Mouse (Mus musculus) CH12.LX (cell line): ENCODE data around the gene Pde8a. TPM values are rescaled to one million over a fixed set of nuclear protein-coding genes. Genes with fewer than 3 reads are reported as not detected.

Source experiments
- DNase-seq: peaks from one replicate; pipeline ENCODE4 v3.0.0-alpha.2; 2013; ENCODE audit errors: extremely low read depth
- H3K27ac ChIP-seq: 2 replicates; pipeline ENCODE4 v1.5.1; 2012; ENCODE audit warnings: low read depth, mild to moderate bottlenecking, control low read depth, moderate library complexity; ENCODE audit not compliant: insufficient read depth
- H3K27me3 ChIP-seq: replicated peaks from 2 replicates; pipeline ENCODE3; 2012; ENCODE audit warnings: inconsistent platforms
- H3K36me3 ChIP-seq, 2 experiments: replicated peaks in 1 of 2; 2 replicates each; pipeline versions ENCODE3 to v1.6.1; 2012; ENCODE audit warnings: inconsistent platforms in 1 of 2, low read length in 1 of 2, mild to moderate bottlenecking in 1 of 2, mixed read lengths in 1 of 2, moderate library complexity in 1 of 2; ENCODE audit not compliant: control insufficient read depth in 1 of 2, insufficient read depth in 1 of 2
- H3K4me1 ChIP-seq, 2 experiments: 2 replicates each; pipeline ENCODE4 v1.6.1; 2012; ENCODE audit warnings: inconsistent platforms in 1 of 2, moderate library complexity in 1 of 2; ENCODE audit not compliant: insufficient read depth in 2 of 2, control insufficient read depth in 1 of 2
- H3K4me2 ChIP-seq: 2 replicates; pipeline ENCODE4 v1.6.1; 2012; ENCODE audit warnings: low read depth, mild to moderate bottlenecking, control low read depth; ENCODE audit not compliant: poor library complexity, insufficient read depth, severe bottlenecking
- H3K4me3 ChIP-seq, 3 experiments: fragments of 150-350 bp in 1 of 3; sonication (generic) in 1 of 3; replicated peaks in 1 of 3; 2 replicates each; pipeline versions ENCODE3 to v1.5.1; 2011 to 2012; ENCODE audit warnings: low read depth in 2 of 3, low read length in 2 of 3, mild to moderate bottlenecking in 2 of 3, moderate library complexity in 2 of 3, control low read depth in 1 of 3, improper control_type of control experiment in 1 of 3, inconsistent platforms in 1 of 3, mixed read lengths in 1 of 3; ENCODE audit not compliant: poor library complexity in 1 of 3
- H3K79me2 ChIP-seq: replicated peaks from 2 replicates; pipeline ENCODE4 v1.6.1; 2012; ENCODE audit warnings: mild to moderate bottlenecking, moderate library complexity; ENCODE audit not compliant: control insufficient read depth, poor library complexity, insufficient read depth, severe bottlenecking; ENCODE audit errors: extremely low read depth
- H3K9ac ChIP-seq: 2 replicates; pipeline ENCODE4 v1.6.1; 2012; ENCODE audit warnings: low read depth, mild to moderate bottlenecking, control low read depth, moderate library complexity; ENCODE audit not compliant: insufficient read depth
- H3K9me3 ChIP-seq: replicated peaks from 2 replicates; pipeline ENCODE3; 2012; ENCODE audit warnings: low read length, inconsistent platforms, mixed read lengths
- BHLHE40 ChIP-seq: IDR thresholded peaks from 2 replicates; pipeline ENCODE4 v1.6.1; 2011; ENCODE audit warnings: mild to moderate bottlenecking, low read depth, low read length, improper control_type of control experiment
- CHD2 ChIP-seq: IDR thresholded peaks from 2 replicates; pipeline ENCODE4 v1.6.1; 2011; ENCODE audit warnings: low read length, improper control_type of control experiment
- CTCF ChIP-seq, 2 experiments: IDR thresholded peaks in 1 of 2; conservative IDR thresholded peaks in 1 of 2; 2 replicates each; pipeline ENCODE4 v1.5.1; 2011 to 2012; ENCODE audit warnings: low read depth in 2 of 2, low read length in 2 of 2, improper control_type of control experiment in 1 of 2, inconsistent platforms in 1 of 2, mild to moderate bottlenecking in 1 of 2, moderate library complexity in 1 of 2
- EP300 ChIP-seq: IDR thresholded peaks from 2 replicates; pipeline ENCODE4 v1.6.1; 2011; ENCODE audit warnings: low read length, improper control_type of control experiment
- ETS1 ChIP-seq: conservative IDR thresholded peaks from 2 replicates; pipeline ENCODE4 v1.6.1; 2012; ENCODE audit warnings: low read depth, mild to moderate bottlenecking, inconsistent platforms, low read length, improper control_type of control experiment, moderate library complexity
- GABPA ChIP-seq: IDR thresholded peaks from 2 replicates; pipeline ENCODE4 v1.6.1; 2012; ENCODE audit warnings: low read depth, low read length, improper control_type of control experiment, inconsistent platforms; ENCODE audit not compliant: insufficient replicate concordance
- IRF4 ChIP-seq: IDR thresholded peaks from 2 replicates; pipeline ENCODE4 v1.6.1; 2014; ENCODE audit warnings: low read depth, mild to moderate bottlenecking, inconsistent platforms, low read length, improper control_type of control experiment
- JUND ChIP-seq: conservative IDR thresholded peaks from 2 replicates; pipeline ENCODE4 v1.6.1; 2011; ENCODE audit warnings: low read depth, low read length, improper control_type of control experiment
- KAT2A ChIP-seq: IDR thresholded peaks from 2 replicates; pipeline ENCODE4 v1.6.1; 2012; ENCODE audit warnings: low read length, improper control_type of control experiment, inconsistent platforms; ENCODE audit not compliant: insufficient replicate concordance
- MAFK ChIP-seq: IDR thresholded peaks from 2 replicates; pipeline ENCODE4 v1.6.1; 2011; ENCODE audit warnings: low read length, improper control_type of control experiment; ENCODE audit not compliant: insufficient replicate concordance
- MXI1 ChIP-seq: IDR thresholded peaks from 2 replicates; pipeline ENCODE4 v1.6.1; 2011; ENCODE audit warnings: mild to moderate bottlenecking, low read depth, low read length, improper control_type of control experiment
- PAX5 ChIP-seq: IDR thresholded peaks from 2 replicates; pipeline ENCODE4 v1.6.1; 2012; ENCODE audit warnings: low read length, inconsistent platforms, mixed read lengths
- RAD21 ChIP-seq: IDR thresholded peaks from 2 replicates; pipeline ENCODE4 v1.6.1; 2011; ENCODE audit warnings: low read depth, mild to moderate bottlenecking, low read length, improper control_type of control experiment, moderate library complexity
- SIN3A ChIP-seq: IDR thresholded peaks from 2 replicates; pipeline ENCODE4 v1.6.1; 2012; ENCODE audit warnings: low read length, improper control_type of control experiment, inconsistent platforms
- TBP ChIP-seq: conservative IDR thresholded peaks from 2 replicates; pipeline ENCODE4 v1.6.1; 2011; ENCODE audit warnings: low read depth, low read length, improper control_type of control experiment
- ZMIZ1 ChIP-seq: IDR thresholded peaks from 2 replicates; pipeline ENCODE4 v1.6.1; 2012; ENCODE audit warnings: low read depth, mild to moderate bottlenecking, inconsistent platforms, low read length, improper control_type of control experiment
- dilution Hi-C: fragments of 300-500 bp; cut with MboI; formaldehyde crosslinking; loops from 2 replicates; pipeline ENCODE4 v1.14.3; 2020; ENCODE audit warnings: low sequenced_read_pairs; ENCODE audit not compliant: extremely low pct_unique_long_range_greater_than_20kb, extremely low pct_ligation_motif_present
- in situ Hi-C: fragments of 300-500 bp; cut with MboI; formaldehyde crosslinking; loops from 3 replicates; pipeline ENCODE4 v1.14.3; 2019; ENCODE audit warnings: low sequenced_read_pairs, low pct_ligation_motif_present, low pct_unique_long_range_greater_than_20kb, mixed read lengths
- polyA plus RNA-seq: library from polyadenylated mRNA; unstranded; fragments of >175 nt; gene quantifications from 2 replicates; pipeline ENCODE4 v1.2.1, GENCODE M21; 2012; ENCODE audit warnings: low read depth; ENCODE audit not compliant: insufficient read length
- total RNA-seq, 2 experiments: library from RNA; depleted of rRNA; stranded (reverse); fragments of 300-350 nt in 1 of 2; fragments of >200 nt in 1 of 2; gene quantifications; 2 replicates each; pipeline ENCODE4 v1.2.3; 2012 to 2014

Pde8a gene
- total and polyA plus RNA-seq, 3 experiments, result 8.3 to 22.7 (median 9.1) TPM

GRCm38 (mm10) chr7:81183181-81183580 lies 30.2 kb upstream of the Pde8a start:
- H3K79me2 ChIP-seq, result no peaks in the 10 kb centered on the region
- no peaks in the 10 kb centered on the region for H3K36me3 ChIP-seq
- dilution Hi-C loops, result no loop called here
- H3K27ac ChIP-seq, result no peak overlapping the region
- H3K4me3 ChIP-seq, result no peak overlapping the region
- peaks cover 6% of the 10 kb centered on the region for H3K9me3 ChIP-seq
- H3K4me1 ChIP-seq, result peaks cover 0 to 6% of the 10 kb centered on the region in 2 experiments; a peak in 2 of 4 replicates
- TF ChIP-seq KAT2A, result no peak
- TF ChIP-seq MAFK, result no peak
- TF ChIP-seq CTCF (conservative IDR thresholded peaks at IDR 0.05 in 1 of 2, IDR thresholded peaks at IDR 0.05 in 1 of 2; ENCODE audit: low read depth in 2 of 2, low read length in 2 of 2), result no peak
- no peak for TF ChIP-seq PAX5
- TF ChIP-seq ZMIZ1, result no peak
- TF ChIP-seq TBP, result no peak
- no peak for TF ChIP-seq IRF4
- TF ChIP-seq CHD2, result no peak
- TF ChIP-seq EP300, result no peak
- no peak for TF ChIP-seq JUND
- no peak for TF ChIP-seq MXI1
- TF ChIP-seq RAD21, result no peak
- no peak for TF ChIP-seq GABPA
- no peak for TF ChIP-seq BHLHE40
- in situ Hi-C loops, result no loop called here
- no peak overlapping the region for H3K9ac ChIP-seq
- no peak overlapping the region for H3K4me2 ChIP-seq
- DNase-seq, result no peak
- H3K27me3 ChIP-seq, result no peaks in the 10 kb centered on the region

DNA sequence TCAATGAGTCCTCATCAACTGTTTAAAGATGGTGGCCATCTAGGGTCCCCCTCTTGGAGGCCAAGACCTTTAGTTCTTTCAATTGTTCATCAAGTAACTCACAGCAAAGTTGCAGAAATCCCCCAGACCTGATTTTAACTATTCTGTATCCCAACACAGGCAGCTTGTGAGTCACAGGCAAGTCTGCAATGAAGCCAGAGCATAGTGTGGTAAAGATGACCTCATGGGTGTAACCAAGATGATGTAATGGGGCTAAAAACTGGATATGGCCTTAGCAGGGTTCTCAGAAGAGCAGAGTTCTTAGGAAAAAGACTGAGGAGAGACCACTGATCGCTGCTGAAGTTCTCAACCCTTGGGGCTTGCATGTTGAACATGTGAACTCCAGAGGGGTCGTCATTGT lies 29.3 kb upstream of the Pde8a start:
- no peaks in the 10 kb centered on the region for H3K27me3 ChIP-seq
- in situ Hi-C loops (no loop called here), dilution Hi-C loops (no loop called here)
- H3K79me2 ChIP-seq, result no peaks in the 10 kb centered on the region
- H3K9ac ChIP-seq, result no peak overlapping the region
- H3K4me1 ChIP-seq, result peaks cover 0 to 7% of the 10 kb centered on the region in 2 experiments; a peak in 2 of 4 replicates
- TF ChIP-seq ETS1 (no peak), GABPA (no peak), SIN3A (no peak), BHLHE40 (no peak)
- TF ChIP-seq, all 38 proteins: peak for 0
- no peak overlapping the region for H3K4me3 ChIP-seq
- peaks cover 6% of the 10 kb centered on the region for H3K9me3 ChIP-seq
- DNase-seq, result no peak
- H3K27ac ChIP-seq, result no peak overlapping the region
- no peaks in the 10 kb centered on the region for H3K36me3 ChIP-seq
- no peak overlapping the region for H3K4me2 ChIP-seq
